Mouse (Mus musculus): ENCODE results near the gene Dlk2.

GRCm38 (mm10) chr17:46253452-46254084, 43.7 kb upstream of the Dlk2 start, which contains the start of gene Lrrc73:
- TF ChIP-seq CTCF (IDR thresholded peaks at IDR 0.05; ENCODE audit: low read depth) (no peak), EP300 (optimal IDR thresholded peaks at IDR 0.05) (no peak)
